Mouse (Mus musculus) left cerebral cortex, postnatal 10 days (tissue): ENCODE results near the gene Gm609. TPM values are rescaled to one million over a fixed set of nuclear protein-coding genes. Genes with fewer than 3 reads are reported as not detected.
A peak's percentile ranks its signal among the peaks of the same experiment; 100 is the strongest.
"Not testable (repeated sequence)": the region's sequence is repeated elsewhere in the genome, so short reads cannot be mapped to it uniquely, and the experiment has no call there.

ENCODE experiments used
- DNase-seq, 2 experiments: peaks; one replicate each; pipeline ENCODE4 v3.0.0; 2021 to 2022; ENCODE audit warnings: low spot score in 2 of 2, mixed read lengths in 1 of 2; ENCODE audit errors: extremely low spot score in 1 of 2
- intact Hi-C: fragments of 180-260 bp; cut with DNase I; formaldehyde crosslinking; loops from one replicate; pipeline ENCODE4 v1.15.1; 2025
- total RNA-seq, 2 experiments: library from RNA; stranded (reverse); gene quantifications; 2 replicates each; pipeline ENCODE4 v1.2.3; 2021

The Gm609 gene
- total RNA-seq: under 1 TPM; 0.12 to 0.45 TPM

GRCm38 (mm10) chr16:45492927-45493326 is at the start of gene Gm609:
Gene Gm609, minus strand, starts transcription at chr16:45492969.
- DNase-seq: no peak
- intact Hi-C loops: no loop called here

- intact Hi-C loops: no loop called here
- DNase-seq: no peak
These were observed 49.3 kb upstream of the Gm609 start for GRCm38 (mm10) chr16:45542108-45542507.

GRCm38 (mm10) chr16:45538342-45538741 is 45.6 kb upstream of the Gm609 start:
- DNase-seq, intact Hi-C loops: not testable (repeated sequence)

- intact Hi-C loops: no loop called here
These were observed 42.2 kb upstream of the Gm609 start, which contains the start of gene Slc9c1 for GRCm38 (mm10) chr16:45535009-45535408. Gene Slc9c1, plus strand, starts transcription at chr16:45535309.

GRCm38 (mm10) chr16:45531950-45532349 is 39.2 kb upstream of the Gm609 start, which contains the start of gene Gm17783:
Gene Gm17783, minus strand, starts transcription at chr16:45532050.
- intact Hi-C loops: no loop called here
- no peak for DNase-seq

More at GRCm38 (mm10) chr16:45535009-45535408, 42.2 kb upstream of the Gm609 start, which contains the start of gene Slc9c1:
- DNase-seq: no peak

- intact Hi-C loops: no loop called here
- no peak for DNase-seq
These were observed 32.8 kb upstream of the Gm609 start for GRCm38 (mm10) chr16:45525551-45525950.

GRCm38 (mm10) chr16:45495326-45495725 is 2.6 kb upstream of the Gm609 start:
- no peak for DNase-seq
- intact Hi-C loops: no loop called here

GRCm38 (mm10) chr16:45476991-45477390 is 15.8 kb downstream of the Gm609 start:
- DNase-seq: no peak
- intact Hi-C loops: no loop called here

GRCm38 (mm10) chr16:45471836-45472235 is 20.9 kb downstream of the Gm609 start:
- DNase-seq, intact Hi-C loops: not testable (repeated sequence)

GRCm38 (mm10) chr16:45454762-45455161 is 38.0 kb downstream of the Gm609 start:
- DNase-seq: no peak
- intact Hi-C loops: no loop called here

- intact Hi-C loops: no loop called here
- DNase-seq: no peak
These were observed 55.5 kb downstream of the Gm609 start for GRCm38 (mm10) chr16:45437230-45437739.

GRCm38 (mm10) chr16:45435591-45435990 is 57.2 kb downstream of the Gm609 start:
- intact Hi-C loops: no loop called here
- DNase-seq: no peak

- intact Hi-C loops: no loop called here
- no peak for DNase-seq
These were observed 65.1 kb downstream of the Gm609 start for GRCm38 (mm10) chr16:45427651-45428050.

GRCm38 (mm10) chr16:45413497-45413896 is 79.3 kb downstream of the Gm609 start:
- DNase-seq: no peak
- intact Hi-C loops: loop anchor here (5.0 kb wide), 1 partner anchor 216 kb away; no protein-coding TSS in a partner anchor

GRCm38 (mm10) chr16:45409064-45409446 is 83.7 kb downstream of the Gm609 start:
- DNase-seq: not testable (repeated sequence)
- intact Hi-C loops: loop anchor here (5.0 kb wide), 1 partner anchor 188 kb away; no protein-coding TSS in a partner anchor

- peak; percentile 59 to 72 for DNase-seq
- intact Hi-C loops: loop anchor here (5.0 kb wide), 1 partner anchor 189 kb away; no protein-coding TSS in a partner anchor
These were observed 84.2 kb downstream of the Gm609 start, which contains the start of gene Cd200 for GRCm38 (mm10) chr16:45408425-45409063. Gene Cd200, minus strand, starts transcription at chr16:45409053.

- DNase-seq: no peak
- intact Hi-C loops: loop anchor here (5.0 kb wide), 1 partner anchor 189 kb away; no protein-coding TSS in a partner anchor
These were observed 84.9 kb downstream of the Gm609 start for GRCm38 (mm10) chr16:45407645-45408400.

- intact Hi-C loops: loop anchor here (5.0 kb wide), 1 partner anchor 190 kb away; no protein-coding TSS in a partner anchor
- DNase-seq: no peak
These were observed 85.7 kb downstream of the Gm609 start for GRCm38 (mm10) chr16:45407091-45407490.

GRCm38 (mm10) chr16:45402951-45403350 is 89.8 kb downstream of the Gm609 start:
- intact Hi-C loops: no loop called here
- DNase-seq: no peak
